Mouse (Mus musculus): ENCODE measurements around the gene Robo3. TPM values are rescaled to one million over a fixed set of nuclear protein-coding genes. Genes with fewer than 3 reads are reported as not detected.
A peak's percentile ranks its signal among the peaks of the same experiment; 100 is the strongest.

The Robo3 gene
- total RNA-seq, 2 experiments from 2014 or later = not detected

- Histone ChIP-seq H3K27ac (peak overlapping the region; percentile 78), H3K4me3 (peak overlapping the region; percentile 68)
- TF ChIP-seq CTCF (IDR thresholded peaks at IDR 0.05) = peak; percentile 26; the same call in 1 of the 2 replicates
- DNase-seq = peak; percentile 54
- intact Hi-C loops (cut with DNase I) = no loop called here
These were observed 48.5 kb downstream of the Robo3 start for GRCm38 (mm10) chr9:37384284-37385182.

DNA sequence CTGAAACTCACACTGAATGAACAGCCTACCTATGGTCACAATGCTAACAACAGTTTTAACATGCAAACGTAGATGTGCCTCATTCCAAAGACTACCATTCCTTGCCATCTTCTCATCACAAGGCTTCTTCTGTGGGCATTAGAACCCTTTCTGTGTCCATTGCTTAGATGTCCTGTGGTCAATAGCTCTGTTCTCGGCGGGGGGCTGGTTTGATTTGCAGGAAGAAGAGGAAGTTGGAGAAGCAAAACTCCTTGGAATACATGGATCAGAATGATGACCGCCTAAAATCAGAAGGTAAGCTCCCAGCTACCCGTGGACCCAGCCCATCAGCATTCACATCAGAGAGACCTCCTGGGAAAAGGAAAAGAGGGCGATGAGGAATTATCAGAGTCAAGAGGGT, 49.9 kb downstream of the Robo3 start:
- intact Hi-C loops (cut with DNase I) = no loop called here

GRCm38 (mm10) chr9:37375718-37376117, 57.3 kb downstream of the Robo3 start:
- TF ChIP-seq CTCF (IDR thresholded peaks at IDR 0.05) = no peak
- intact Hi-C loops (cut with DNase I) = no loop called here
- H3K4me3 ChIP-seq = no peak overlapping the region
- no peak overlapping the region for H3K27ac ChIP-seq
- DNase-seq = no peak

More for the DNA sequence above, 49.9 kb downstream of the Robo3 start:
- no peak for DNase-seq
- H3K4me3 ChIP-seq = no peak overlapping the region
- TF ChIP-seq CTCF (IDR thresholded peaks at IDR 0.05) = no peak
- no peak overlapping the region for H3K27ac ChIP-seq

DNA sequence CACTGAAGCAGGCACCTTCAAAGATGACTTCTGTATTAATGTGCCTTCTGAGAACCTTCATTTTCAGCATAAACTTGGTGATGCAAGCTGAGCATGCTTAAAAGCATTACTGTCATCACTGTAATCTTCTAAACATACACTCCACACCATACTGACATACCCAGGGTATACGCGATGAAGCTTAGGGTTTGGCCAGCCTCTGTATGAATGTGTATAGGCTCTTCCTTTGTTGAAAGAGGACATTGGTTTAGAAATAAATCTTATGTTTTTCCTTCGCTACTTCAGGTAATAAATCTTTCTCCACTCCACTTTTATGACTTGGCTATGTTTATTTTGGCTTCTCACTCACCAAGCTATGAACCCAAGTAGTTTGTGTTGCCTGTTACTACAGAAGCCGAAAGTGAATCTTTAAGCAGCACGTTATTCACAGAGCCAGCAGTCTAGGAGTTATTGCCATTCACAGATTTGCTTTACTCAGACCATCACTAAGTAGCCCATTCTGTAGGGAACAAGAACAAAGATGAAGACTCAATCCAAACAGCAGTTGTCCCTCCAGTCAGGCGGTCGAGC, 61.7 kb downstream of the Robo3 start:
- intact Hi-C loops (cut with DNase I) = no loop called here
- H3K4me3 ChIP-seq = no peak overlapping the region
- DNase-seq = no peak

GRCm38 (mm10) chr9:37368860-37369259, 64.2 kb downstream of the Robo3 start:
- DNase-seq = peak; percentile 30
- Histone ChIP-seq H3K4me3 (peak overlapping the region; percentile 36), H3K27ac (peak overlapping the region; percentile 82)
- TF ChIP-seq CTCF (IDR thresholded peaks at IDR 0.05) = peak; percentile 41
- intact Hi-C loops (cut with DNase I) = no loop called here

More for the DNA sequence above, 61.7 kb downstream of the Robo3 start:
- H3K27ac ChIP-seq = no peak overlapping the region
- TF ChIP-seq CTCF (IDR thresholded peaks at IDR 0.05) = no peak

GRCm38 (mm10) chr9:37368081-37368830, 64.8 kb downstream of the Robo3 start:
- DNase-seq = no peak
- peak overlapping the region; percentile 36 for H3K4me3 ChIP-seq
- TF ChIP-seq CTCF (IDR thresholded peaks at IDR 0.05) = no peak
- peak overlapping the region; percentile 82 for H3K27ac ChIP-seq
- intact Hi-C loops (cut with DNase I) = no loop called here

DNA sequence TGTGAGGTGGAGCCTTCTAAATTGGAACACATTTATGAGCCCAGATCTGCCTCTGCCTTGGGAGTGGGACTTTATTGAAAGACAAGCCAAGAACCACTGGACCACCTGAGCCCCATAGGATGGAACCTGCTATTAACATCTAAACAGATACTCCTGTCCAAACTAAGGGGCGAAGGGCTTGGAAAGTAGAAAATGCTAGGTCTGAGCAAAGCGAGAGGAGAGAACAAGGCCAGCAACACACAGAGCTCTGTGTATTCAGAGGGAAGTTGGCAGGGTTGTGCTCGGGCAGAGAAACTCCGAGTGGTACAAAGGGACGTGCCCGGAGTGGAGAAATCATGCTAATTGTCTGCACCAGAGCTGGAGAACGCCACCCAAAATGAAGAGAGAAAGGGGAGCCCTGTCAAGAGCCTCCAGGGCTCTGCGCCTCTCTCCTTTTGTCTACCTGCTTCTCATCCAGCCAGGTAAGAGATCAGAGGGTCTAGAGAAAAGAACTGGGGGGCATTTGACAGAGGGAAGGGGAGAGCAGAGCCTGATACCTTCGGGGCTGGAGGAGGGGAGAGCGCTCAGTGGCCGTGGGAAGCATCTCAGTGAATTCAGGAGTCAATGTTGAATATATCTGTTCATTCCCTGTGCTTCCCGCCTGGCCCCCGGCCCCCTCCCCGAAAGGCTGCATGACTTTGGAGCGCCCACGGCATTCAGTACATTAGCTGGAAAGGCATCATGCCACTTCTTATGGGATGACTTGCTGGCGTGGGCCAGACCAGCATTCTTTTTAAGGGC, 65.6 kb downstream of the Robo3 start, which contains the start of gene Hepacam:
Gene Hepacam, plus strand, starts transcription at position 51 of the 780 bp plus-strand sequence.
- intact Hi-C loops (cut with DNase I) = no loop called here
- H3K4me3 ChIP-seq = no peak within 1 kb of the TSS
- TF ChIP-seq CTCF (IDR thresholded peaks at IDR 0.05) = no peak
- peak within 1 kb of the TSS; percentile 82 for H3K27ac ChIP-seq
- no peak for DNase-seq

DNA sequence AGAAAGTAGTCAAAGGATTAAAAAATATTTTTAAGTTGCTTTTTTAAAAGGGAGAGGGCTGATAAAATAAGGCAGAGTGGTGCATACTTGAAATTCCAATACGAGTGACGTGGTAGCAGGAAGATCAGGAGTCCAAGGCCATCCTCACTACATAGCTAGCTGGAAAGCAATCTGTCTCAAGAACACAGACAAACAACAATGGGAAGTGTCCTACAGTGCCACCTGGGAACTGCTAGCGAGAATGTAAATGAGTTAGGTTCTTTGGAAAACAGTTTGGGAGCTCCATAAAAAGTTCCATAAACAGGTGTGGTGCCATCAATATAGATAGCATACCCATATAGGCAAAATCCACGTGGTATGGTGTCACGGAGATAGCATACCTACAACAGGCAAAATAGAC, 67.3 kb downstream of the Robo3 start:
- DNase-seq = no peak
- TF ChIP-seq CTCF (IDR thresholded peaks at IDR 0.05) = no peak
- H3K4me3 ChIP-seq = no peak overlapping the region
- intact Hi-C loops (cut with DNase I) = no loop called here
- no peak overlapping the region for H3K27ac ChIP-seq

Other genes starting within 250 kb of the Robo3 start
- gene Tmem218, start 225.0 kb downstream of the Robo3 start, total RNA-seq (2021) = 1 to 10 TPM; 2.5 to 4.2 TPM
- under 1 TPM; 0.36 to 0.50 TPM for gene Slc37a2, start 177.5 kb downstream of the Robo3 start, total RNA-seq (2021)
- gene Ccdc15, start 84.8 kb downstream of the Robo3 start, total RNA-seq (2021) = 1 to 10 TPM; 1.7 to 1.8 TPM
- gene Hepacam, start 65.9 kb downstream of the Robo3 start, total RNA-seq (2021) = under 1 TPM in 1 of 2 experiments, not detected in 1; 0.20 TPM
- gene Robo4, start 31.3 kb downstream of the Robo3 start, total RNA-seq (2021) = 10 to 100 TPM in 1 of 2 experiments, 1 to 10 TPM in 1; 8.6 to 10.6 TPM
- gene Msantd2, start 56.1 kb upstream of the Robo3 start, total RNA-seq (2021) = 1 to 10 TPM; 4.0 to 5.1 TPM
- gene Esam, start 94.8 kb upstream of the Robo3 start, total RNA-seq (2021) = 10 to 100 TPM; 20.5 to 29.9 TPM
- gene Vsig2, start 106.0 kb upstream of the Robo3 start, total RNA-seq (2021) = 1 to 10 TPM; 2.6 to 3.2 TPM
- under 1 TPM; 0.23 to 0.42 TPM for gene Nrgn, start 119.7 kb upstream of the Robo3 start, total RNA-seq (2021)
- gene Siae, start 122.5 kb upstream of the Robo3 start, total RNA-seq (2021) = 1 to 10 TPM; 4.1 to 4.6 TPM
- 1 to 10 TPM; 3.1 to 4.1 TPM for gene Spa17, start 180.5 kb upstream of the Robo3 start, total RNA-seq (2021)
- 10 to 100 TPM; 29.3 to 31.7 TPM for gene Tbrg1, start 224.1 kb upstream of the Robo3 start, total RNA-seq (2021)
- not detected for gene Panx3, start 236.0 kb upstream of the Robo3 start, total RNA-seq (2021)